Mouse (Mus musculus): ENCODE data around the gene Izumo1r. TPM values are rescaled to one million over a fixed set of nuclear protein-coding genes. Genes with fewer than 3 reads are reported as not detected.

Gene Izumo1r
- total RNA-seq (2021): not detected

GRCm38 (mm10) chr9:14903581-14904378 lies at the start of gene Izumo1r:
TSS of gene Izumo1r (minus strand) at chr9:14903949.
- intact Hi-C loops (cut with DNase I): no loop called here

GRCm38 (mm10) chr9:14951072-14951471 lies 47.3 kb upstream of the Izumo1r start:
- intact Hi-C loops (cut with DNase I): no loop called here

More at GRCm38 (mm10) chr9:14903581-14904378, at the start of gene Izumo1r:
- DNase-seq: no peak

DNA sequence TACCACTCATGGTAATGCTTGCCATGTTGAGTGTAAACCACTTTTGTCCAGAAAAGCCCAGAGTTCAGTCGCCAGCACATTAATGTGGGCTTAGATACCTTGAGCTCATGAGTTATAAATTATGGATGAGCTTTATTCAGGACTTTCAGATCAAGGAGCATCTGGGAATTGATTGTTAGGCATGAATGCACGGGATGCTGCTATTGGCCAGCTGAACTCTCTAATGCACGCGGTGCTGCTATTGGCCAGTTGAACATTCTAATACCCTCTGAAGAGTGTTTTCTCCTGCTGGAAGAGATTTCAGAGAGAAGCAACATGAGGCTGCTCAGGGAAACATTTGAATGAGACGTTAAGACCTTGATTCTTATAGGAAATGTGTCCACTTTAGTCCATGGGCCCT lies 45.1 kb upstream of the Izumo1r start:
- intact Hi-C loops (cut with DNase I): no loop called here
- no peak for DNase-seq

More at GRCm38 (mm10) chr9:14951072-14951471, 47.3 kb upstream of the Izumo1r start:
- DNase-seq: no peak

GRCm38 (mm10) chr9:14946677-14947076 lies 42.9 kb upstream of the Izumo1r start:
- DNase-seq: no peak
- intact Hi-C loops (cut with DNase I): no loop called here

DNA sequence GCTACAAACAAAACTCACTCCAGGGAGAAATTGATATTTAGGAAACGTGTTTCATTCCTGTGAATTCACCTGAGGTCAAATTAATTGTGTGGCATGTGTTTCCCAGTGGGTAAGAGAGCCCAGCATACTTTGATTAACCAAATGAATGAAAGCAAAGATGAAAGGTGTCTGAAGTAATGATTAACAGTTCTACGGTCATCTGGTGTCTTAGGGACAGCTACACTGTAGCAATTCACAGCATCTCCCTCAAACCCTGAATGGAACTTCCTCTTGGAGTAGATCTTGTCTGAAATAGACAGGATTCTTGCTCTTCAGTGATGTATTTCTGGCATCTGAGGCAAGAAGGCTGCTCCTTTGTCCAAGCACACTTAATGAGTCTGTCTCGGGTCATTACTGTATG lies 42.2 kb upstream of the Izumo1r start:
- no peak for DNase-seq
- intact Hi-C loops (cut with DNase I): no loop called here

- no peak for DNase-seq
- intact Hi-C loops (cut with DNase I): no loop called here
Observed at GRCm38 (mm10) chr9:14942143-14942720, 38.5 kb upstream of the Izumo1r start.

GRCm38 (mm10) chr9:14939610-14940009 lies 35.9 kb upstream of the Izumo1r start:
- intact Hi-C loops (cut with DNase I): no loop called here
- DNase-seq: no peak

DNA sequence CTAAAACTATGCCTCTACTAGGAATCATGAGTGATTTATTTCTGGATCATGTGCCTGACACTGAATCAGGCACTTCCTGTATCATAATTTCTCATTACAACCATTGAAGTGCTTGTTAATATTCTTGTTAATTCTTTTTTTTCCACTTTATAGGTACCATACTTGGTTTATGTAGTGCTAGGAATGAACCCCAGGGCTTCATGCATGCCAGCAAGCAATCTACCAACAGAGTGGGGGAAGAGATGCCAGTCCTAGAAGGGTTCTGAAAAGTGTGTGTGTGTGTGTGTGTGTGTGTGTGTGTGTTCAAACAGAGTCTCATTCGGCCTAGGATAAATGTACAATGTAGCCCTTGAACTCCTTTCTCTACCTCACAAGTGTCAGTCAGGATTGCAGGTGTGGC lies 33.6 kb upstream of the Izumo1r start:
- no peak for DNase-seq
- intact Hi-C loops (cut with DNase I): no loop called here

- DNase-seq: no peak
- intact Hi-C loops (cut with DNase I): loop anchor here (2.0 kb wide), 1 partner anchor 14 kb away; no protein-coding TSS in a partner anchor
Observed at GRCm38 (mm10) chr9:14934851-14935250, 31.1 kb upstream of the Izumo1r start.

DNA sequence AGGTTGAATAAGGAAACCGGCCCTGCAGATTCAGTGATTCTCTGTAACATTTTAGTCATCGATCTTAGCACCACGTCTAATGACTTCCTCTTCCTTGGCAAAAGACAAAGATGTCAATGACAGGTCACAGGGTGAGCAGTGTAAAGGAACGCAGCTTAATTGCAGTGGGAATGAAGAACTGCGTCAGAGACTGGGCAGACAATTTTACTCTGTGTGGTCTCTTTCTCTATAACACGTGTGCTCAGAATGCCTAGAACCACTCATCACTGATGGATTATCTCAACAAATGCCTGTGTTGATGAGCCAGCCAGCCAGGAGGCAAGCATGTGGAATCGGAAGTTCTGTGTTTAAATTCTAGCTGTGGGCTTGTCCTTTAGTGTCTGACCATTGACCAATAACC lies 28.2 kb upstream of the Izumo1r start:
- DNase-seq: no peak
- intact Hi-C loops (cut with DNase I): no loop called here

DNA sequence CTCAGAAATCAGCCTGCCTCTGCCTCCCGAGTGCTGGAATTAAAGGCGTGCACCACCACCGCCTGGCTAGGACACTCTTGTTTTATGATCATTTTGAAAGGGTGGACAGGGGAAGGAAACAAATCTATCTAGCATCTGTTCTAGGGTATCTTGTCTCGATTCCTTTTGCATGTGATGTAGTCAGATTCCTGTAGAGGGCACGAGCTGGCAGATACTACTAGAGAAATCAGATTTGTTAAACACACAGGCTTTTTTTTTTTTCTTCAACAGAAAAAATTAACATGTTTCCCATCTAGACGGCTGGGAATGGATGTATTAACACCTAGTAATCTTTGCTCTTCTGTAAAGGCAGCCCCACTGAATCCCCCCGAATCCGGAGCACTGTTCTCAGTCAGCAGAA lies 27.5 kb upstream of the Izumo1r start:
- intact Hi-C loops (cut with DNase I): no loop called here
- no peak for DNase-seq

- no peak for DNase-seq
- intact Hi-C loops (cut with DNase I): no loop called here
Observed at GRCm38 (mm10) chr9:14926593-14926992, 22.8 kb upstream of the Izumo1r start.

DNA sequence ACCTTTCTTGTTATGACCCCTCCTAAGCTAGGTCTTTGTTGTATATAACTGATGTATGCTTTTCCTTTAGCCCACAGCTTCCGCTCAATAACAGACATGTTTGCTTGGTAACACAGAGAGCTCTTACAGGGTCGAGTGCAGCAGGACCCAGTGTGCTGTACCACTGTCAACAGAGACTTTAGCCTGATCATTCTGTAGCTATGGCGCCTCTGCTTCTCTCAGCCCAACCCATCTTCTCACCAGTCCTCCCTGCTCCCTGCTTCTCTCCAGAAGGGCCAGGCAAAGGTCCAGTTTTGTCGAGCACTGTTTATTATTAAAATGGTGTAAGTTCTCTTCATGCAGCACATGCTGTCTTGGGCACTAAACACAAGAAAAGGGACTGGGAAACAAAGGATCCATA lies 19.9 kb upstream of the Izumo1r start:
- DNase-seq: no peak
- intact Hi-C loops (cut with DNase I): no loop called here

GRCm38 (mm10) chr9:14921971-14922560 lies 18.3 kb upstream of the Izumo1r start:
- intact Hi-C loops (cut with DNase I): loop anchor here (2.0 kb wide), 1 partner anchor 13 kb away; no protein-coding TSS in a partner anchor
- no peak for DNase-seq

GRCm38 (mm10) chr9:14921254-14921653 lies 17.5 kb upstream of the Izumo1r start:
- intact Hi-C loops (cut with DNase I): loop anchor here (2.0 kb wide), 1 partner anchor 14 kb away; no protein-coding TSS in a partner anchor
- no peak for DNase-seq

- no peak for DNase-seq
Observed at GRCm38 (mm10) chr9:14920608-14921007, 16.9 kb upstream of the Izumo1r start.

DNA sequence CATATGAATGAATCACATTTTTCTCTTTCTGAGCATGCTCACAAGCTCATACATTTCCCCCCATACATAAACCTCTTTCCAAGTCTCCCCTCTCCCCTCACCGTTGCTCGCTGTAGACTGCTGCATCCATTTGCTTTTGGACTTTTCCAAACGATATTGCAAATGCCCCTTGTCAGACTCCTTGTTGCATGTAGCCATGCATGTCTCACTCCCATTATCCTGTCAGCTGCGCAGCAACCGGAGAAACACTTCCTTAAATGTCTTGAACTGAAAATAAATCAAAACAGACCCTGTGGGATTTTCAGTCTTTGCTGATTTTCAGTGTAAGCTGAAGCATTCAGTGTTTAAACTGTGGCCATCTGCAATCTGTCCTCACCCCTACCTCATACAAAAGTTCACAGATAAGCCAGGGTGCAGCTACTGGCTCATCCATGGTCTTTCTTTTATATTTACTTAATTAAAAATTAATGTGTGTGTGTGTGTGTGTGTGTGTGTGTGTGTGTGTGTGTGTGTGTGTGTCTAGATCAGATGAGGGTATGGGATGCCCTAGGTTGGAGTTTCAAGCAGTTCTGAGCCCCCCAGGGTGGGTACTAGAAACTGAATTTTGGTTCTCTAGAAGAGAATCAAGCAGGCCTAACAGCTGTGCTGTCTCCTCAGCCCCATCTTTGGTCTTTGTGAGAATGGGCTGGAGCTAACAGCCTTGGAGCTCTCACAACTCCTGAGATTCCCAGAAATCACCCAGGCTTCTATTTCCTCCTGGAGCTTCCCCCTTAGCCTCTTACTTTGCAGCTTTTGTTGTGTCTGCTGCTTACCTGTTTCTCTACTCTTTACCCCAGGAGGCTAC lies 15.3 kb upstream of the Izumo1r start:
- intact Hi-C loops (cut with DNase I): no loop called here
- DNase-seq: no peak

More at GRCm38 (mm10) chr9:14920608-14921007, 16.9 kb upstream of the Izumo1r start:
- intact Hi-C loops (cut with DNase I): loop anchor here (2.0 kb wide), 1 partner anchor 14 kb away; no protein-coding TSS in a partner anchor

DNA sequence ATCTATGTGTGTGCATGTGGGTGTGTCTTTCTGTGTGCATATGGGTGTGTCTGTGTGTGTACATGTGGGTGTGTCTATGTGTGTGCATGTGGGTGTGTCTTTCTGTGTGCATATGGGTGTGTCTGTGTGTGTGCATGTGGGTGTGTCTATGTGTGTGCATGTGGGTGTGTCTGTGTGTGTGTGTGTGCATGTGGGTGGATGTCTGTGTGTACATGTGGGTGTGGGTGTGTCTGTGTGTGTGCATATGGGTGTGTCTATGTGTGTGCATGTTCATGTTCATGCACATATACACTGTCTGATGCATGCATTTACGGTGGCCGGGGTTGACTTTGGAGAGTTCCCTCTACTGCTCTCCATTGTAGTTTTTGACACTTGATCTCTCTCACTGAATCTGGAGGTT lies 13.9 kb upstream of the Izumo1r start:
- no peak for DNase-seq
- intact Hi-C loops (cut with DNase I): no loop called here

DNA sequence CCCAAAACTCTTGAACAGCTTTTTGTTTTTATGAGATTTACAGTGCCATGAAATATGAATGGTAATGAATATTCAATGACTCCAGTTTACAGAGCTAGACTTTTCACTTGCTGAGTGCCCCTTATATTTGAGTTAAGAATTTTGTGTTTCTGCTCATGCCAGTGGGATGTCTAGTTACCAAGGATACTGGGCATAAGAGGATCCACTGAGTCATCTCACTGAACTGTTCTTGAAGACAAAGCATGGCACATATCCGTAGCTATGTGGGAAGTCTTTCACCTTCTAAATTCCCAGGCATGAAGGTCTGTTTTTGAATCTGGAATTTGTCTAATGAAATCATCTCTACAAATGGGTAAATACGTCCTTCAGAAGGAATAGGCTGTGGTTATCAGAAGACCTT lies 8.3 kb upstream of the Izumo1r start:
- no peak for DNase-seq
- intact Hi-C loops (cut with DNase I): no loop called here

DNA sequence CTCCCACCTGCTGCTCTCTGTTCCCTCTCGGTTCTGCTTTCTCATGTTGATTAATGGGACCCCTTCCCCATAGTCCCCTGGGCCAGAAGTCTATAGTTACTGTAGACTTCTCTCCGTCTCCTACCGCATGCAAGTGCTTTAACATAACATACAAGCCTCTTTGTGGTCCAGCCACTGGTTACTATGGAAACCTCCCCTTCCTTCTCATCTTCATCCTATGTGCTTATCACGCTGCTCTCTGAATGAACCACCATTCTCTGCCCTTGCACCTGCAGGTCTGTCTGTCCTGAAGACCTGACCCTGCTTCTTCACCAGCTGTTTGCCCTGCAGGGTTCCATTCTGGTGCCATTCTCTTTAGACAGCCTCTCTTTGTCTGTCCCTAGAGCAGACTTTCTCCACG lies 6.2 kb upstream of the Izumo1r start:
- no peak for DNase-seq
- intact Hi-C loops (cut with DNase I): no loop called here

All from heart, postnatal 36 days (tissue).